Mouse (Mus musculus) forebrain, embryonic 16.5 days (tissue): Measurements from ENCODE around the gene Mturn. TPM values are rescaled to one million over a fixed set of nuclear protein-coding genes. Genes with fewer than 3 reads are reported as not detected.

Experiments
- ATAC-seq: fragments of 200-750 bp; cut with Nextera tagmentation; 2 replicates; pipeline ENCODE4 v1.8.0; 2017; ENCODE audit warnings: mild to moderate bottlenecking, moderate library complexity
- H3K27ac ChIP-seq: fragments of 300-500 bp; sonication (generic); 2 replicates; pipeline ENCODE4 v1.5.1; 2014; ENCODE audit warnings: low read length, control low read depth
- H3K27me3 ChIP-seq: fragments of 300-500 bp; sonication (generic); replicated peaks from 2 replicates; pipeline ENCODE4 v1.6.1; 2014; ENCODE audit warnings: low read length; ENCODE audit not compliant: control insufficient read depth, insufficient read depth
- H3K36me3 ChIP-seq: fragments of 300-500 bp; sonication (generic); 2 replicates; pipeline ENCODE4 v1.6.1; 2014; ENCODE audit not compliant: control insufficient read depth, insufficient read depth
- H3K4me1 ChIP-seq: fragments of 300-500 bp; sonication (generic); replicated peaks from 2 replicates; pipeline ENCODE4 v1.6.1; 2014; ENCODE audit warnings: low read length; ENCODE audit not compliant: control insufficient read depth, insufficient read depth
- H3K4me2 ChIP-seq: fragments of 300-500 bp; sonication (generic); 2 replicates; pipeline ENCODE4 v1.6.1; 2014; ENCODE audit warnings: mild to moderate bottlenecking, low read length, control low read depth
- H3K4me3 ChIP-seq: fragments of 300-500 bp; sonication (generic); replicated peaks from 2 replicates; pipeline ENCODE4 v1.5.1; 2014; ENCODE audit warnings: mild to moderate bottlenecking, low read length, control low read depth
- H3K9ac ChIP-seq: fragments of 300-500 bp; sonication (generic); replicated peaks from 2 replicates; pipeline ENCODE4 v1.6.1; 2014; ENCODE audit warnings: low read depth, low read length, control low read depth
- H3K9me3 ChIP-seq: fragments of 300-500 bp; sonication (generic); 2 replicates; pipeline ENCODE4 v1.6.1; 2016; ENCODE audit warnings: low read length; ENCODE audit not compliant: control insufficient read depth
- WGBS: fragments of 180-500 bp; shearing (Covaris S2); extraction: QIAGEN DNeasy Blood & Tissue Kit; methylation state at CpG from one replicate; pipeline ENCODE4 v1.1.7; 2014; 5-methylcytosine and 5-hydroxymethylcytosine counted together
- polyA plus RNA-seq: library from polyadenylated mRNA; unstranded; fragments of >200 nt; fragmentation: Nextera tagmentation; extraction: Ambion mirVana; gene quantifications from 2 replicates; pipeline ENCODE4 v1.2.1, GENCODE M21; 2015

The Mturn gene
- polyA plus RNA-seq, 1 experiment from 2014 or later, result 163 TPM

DNA sequence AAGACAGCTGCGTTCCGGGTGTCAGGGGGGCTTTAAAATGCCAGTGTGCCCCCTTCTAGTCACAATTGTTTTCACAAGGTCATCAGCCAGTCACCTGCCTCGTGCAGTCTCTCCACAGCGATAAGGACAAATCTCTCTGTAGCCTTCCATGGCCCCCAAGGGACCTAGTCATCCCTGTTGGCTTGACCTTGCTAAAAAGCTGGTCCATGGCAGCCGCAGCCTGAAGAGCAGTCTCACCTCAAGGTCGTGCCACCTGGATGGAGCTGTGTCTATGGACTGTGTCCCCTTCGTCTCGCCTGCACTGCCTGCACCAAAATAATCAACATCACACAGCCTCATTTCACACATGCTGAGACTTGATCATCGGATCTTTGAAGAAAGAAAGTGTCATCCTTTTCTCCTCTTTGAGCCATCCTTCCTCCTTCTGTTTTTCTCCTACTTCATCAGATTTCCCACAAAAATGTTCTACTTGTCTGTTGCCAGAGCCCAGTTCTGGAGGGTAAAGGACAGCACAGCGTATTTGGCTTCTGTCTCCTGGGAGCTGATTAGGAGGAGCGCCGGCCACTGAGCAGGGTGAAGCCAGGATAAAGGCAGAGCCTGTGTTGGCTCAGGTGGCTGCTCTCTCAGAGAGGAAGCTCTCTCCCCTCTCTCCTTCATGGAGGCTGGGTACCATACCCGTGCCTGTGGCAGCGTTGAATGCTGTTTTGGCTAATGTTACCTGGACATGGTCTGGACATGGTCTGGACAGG is 10.1 kb downstream of the Mturn start:
- no peaks in the 10 kb centered on the region for H3K4me1 ChIP-seq
- no peak overlapping the region for H3K9ac ChIP-seq
- WGBS, result 78% methylated on average over 14 of the region's 14 CpGs
- H3K36me3 ChIP-seq, result peaks cover 27% of the 10 kb centered on the region
- no peaks in the 10 kb centered on the region for H3K27me3 ChIP-seq
- H3K27ac ChIP-seq, result no peak overlapping the region
- no peaks in the 10 kb centered on the region for H3K9me3 ChIP-seq
- H3K4me2 ChIP-seq, result no peak overlapping the region
- no peak for ATAC-seq
- no peak overlapping the region for H3K4me3 ChIP-seq

DNA sequence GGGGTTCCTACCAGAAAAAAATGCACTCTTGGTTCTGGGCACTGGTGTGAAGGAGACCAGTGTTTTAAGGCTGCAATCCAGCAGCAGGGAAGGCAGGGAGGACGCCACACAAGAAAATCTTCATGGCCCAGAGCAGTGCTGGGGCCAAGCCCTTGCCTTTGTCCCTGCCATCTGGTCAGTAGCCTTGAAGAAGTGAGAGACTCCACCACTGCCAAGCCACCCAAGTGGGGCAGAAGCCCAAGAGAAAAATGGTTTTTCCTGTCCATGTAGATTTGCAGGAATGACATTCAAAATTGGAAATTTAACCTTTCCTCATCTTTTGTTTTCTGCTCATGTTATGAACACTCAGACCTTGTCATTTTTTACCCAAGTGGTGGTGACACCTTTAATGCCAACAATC is 10.8 kb downstream of the Mturn start:
- WGBS, result 70% methylated on average over 1 of the region's 1 CpGs

DNA sequence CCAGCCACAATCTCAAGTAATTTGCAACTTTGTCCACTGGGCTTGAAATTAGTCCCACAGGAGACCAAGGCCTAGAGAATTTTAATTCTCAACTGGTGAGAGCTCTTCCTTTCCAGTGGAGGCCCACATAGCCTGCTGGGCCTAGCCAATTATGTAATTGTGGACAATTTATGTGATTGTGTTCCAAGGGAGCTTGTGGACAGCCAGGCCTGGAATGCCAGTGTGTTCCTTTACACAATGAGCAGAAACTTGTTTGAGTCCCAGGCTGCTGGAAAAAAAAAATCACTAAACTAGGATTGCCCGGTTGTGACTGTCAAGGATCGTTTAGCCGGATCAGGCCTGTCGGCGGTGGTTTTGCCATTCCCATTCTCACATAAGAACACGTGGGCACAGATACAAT is 11.9 kb downstream of the Mturn start:
- Histone ChIP-seq H3K4me1 (no peaks in the 10 kb centered on the region), H3K9ac (no peak overlapping the region), H3K9me3 (no peaks in the 10 kb centered on the region), H3K27ac (no peak overlapping the region), H3K27me3 (no peaks in the 10 kb centered on the region), H3K36me3 (peaks cover 27% of the 10 kb centered on the region), H3K4me2 (no peak overlapping the region), H3K4me3 (no peak overlapping the region)
- no peak for ATAC-seq
- WGBS, result 79% methylated on average over 6 of the region's 6 CpGs

More for the DNA sequence above, 10.8 kb downstream of the Mturn start:
- Histone ChIP-seq H3K4me1 (no peaks in the 10 kb centered on the region), H3K9ac (no peak overlapping the region), H3K27ac (no peak overlapping the region), H3K4me2 (no peak overlapping the region), H3K27me3 (no peaks in the 10 kb centered on the region), H3K36me3 (peaks cover 27% of the 10 kb centered on the region), H3K9me3 (no peaks in the 10 kb centered on the region), H3K4me3 (no peak overlapping the region)
- no peak for ATAC-seq

DNA sequence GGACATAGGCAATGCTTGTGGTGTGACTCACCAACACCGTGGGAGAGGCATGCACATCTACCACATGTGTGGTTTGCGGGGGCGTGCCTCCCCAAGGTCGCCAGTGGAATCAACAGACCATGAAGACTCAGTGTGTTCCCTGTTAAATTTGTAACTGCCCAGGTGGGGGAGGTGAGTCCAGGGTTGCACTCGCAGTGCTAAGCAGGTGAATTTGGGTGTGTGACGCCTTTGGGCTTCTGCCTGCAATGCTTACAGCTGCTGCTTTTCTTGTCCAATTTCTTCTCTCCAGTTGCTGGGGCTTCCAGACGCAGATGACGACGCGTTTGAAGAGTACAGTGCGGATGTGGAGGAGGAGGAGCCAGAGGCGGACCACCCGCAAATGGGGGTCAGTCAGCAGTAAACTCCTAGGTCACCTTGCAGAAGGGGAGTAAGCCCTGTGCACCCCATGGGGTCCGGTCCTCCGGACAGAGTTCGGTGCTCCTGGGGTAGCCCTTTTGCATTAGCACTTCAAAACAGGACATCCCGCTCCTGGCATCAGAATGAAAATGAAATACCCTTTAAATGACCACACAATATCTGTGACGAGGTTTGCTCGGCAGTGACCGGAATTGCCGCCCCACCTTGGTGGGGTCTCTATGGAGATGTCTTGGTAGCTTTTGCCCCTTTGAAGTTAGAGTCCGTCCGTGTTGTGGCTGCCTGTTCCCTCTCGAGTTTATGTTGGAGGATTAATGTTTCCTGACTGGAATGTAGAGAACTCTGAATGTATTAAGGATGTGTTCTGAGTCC is 17.5 kb downstream of the Mturn start:
- peak; percentile 3; the same call in 1 of the 2 replicates for ATAC-seq
- H3K27ac ChIP-seq, result no peak overlapping the region
- WGBS, result 9% methylated on average over 24 of the region's 24 CpGs

DNA sequence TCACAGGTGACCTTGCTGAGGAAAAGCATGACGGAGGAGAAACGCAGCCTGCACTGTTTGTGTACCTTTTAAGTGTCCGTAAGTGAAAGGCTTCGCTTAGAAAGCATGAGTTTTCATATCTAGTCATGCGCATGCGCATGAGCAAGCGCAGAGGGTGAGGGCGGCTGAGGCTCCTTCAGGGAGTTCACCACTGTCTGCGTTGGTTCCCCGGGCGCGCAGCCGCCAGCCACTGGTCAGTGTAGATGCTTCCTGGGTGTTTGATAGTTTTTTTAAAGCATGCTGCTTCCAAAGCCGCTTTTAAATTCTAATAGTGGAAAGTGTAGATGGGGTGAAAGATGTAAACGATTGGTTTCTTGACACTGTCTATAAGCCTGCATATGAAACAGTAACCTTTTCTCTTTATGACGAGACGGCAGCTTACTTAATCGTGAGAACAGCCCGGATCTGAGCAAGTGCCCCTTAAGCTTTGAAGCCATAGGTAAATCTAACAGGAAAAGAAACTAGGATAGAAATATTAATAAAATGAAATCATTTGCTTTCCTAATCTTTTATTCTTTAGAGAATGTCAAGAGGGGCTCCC is 18.1 kb downstream of the Mturn start:
- no peaks in the 10 kb centered on the region for H3K27me3 ChIP-seq
- H3K9me3 ChIP-seq, result no peaks in the 10 kb centered on the region
- H3K9ac ChIP-seq, result peak overlapping the region; percentile 55
- H3K4me2 ChIP-seq, result peak overlapping the region; percentile 72
- H3K27ac ChIP-seq, result no peak overlapping the region
- peak overlapping the region; percentile 42 for H3K4me3 ChIP-seq
- H3K36me3 ChIP-seq, result peaks cover 1% of the 10 kb centered on the region; the same call in 1 of the 2 replicates
- H3K4me1 ChIP-seq, result peaks cover 39% of the 10 kb centered on the region
- WGBS, result 2% methylated on average over 19 of the region's 19 CpGs
- peak; percentile 67 for ATAC-seq

More for the DNA sequence above, 17.5 kb downstream of the Mturn start:
- Histone ChIP-seq H3K9me3 (no peaks in the 10 kb centered on the region), H3K9ac (peak overlapping the region; percentile 55), H3K27me3 (no peaks in the 10 kb centered on the region), H3K4me2 (peak overlapping the region; percentile 72), H3K36me3 (peaks cover 5% of the 10 kb centered on the region; the same call in 1 of the 2 replicates), H3K4me1 (peaks cover 32% of the 10 kb centered on the region), H3K4me3 (peak overlapping the region; percentile 42)

DNA sequence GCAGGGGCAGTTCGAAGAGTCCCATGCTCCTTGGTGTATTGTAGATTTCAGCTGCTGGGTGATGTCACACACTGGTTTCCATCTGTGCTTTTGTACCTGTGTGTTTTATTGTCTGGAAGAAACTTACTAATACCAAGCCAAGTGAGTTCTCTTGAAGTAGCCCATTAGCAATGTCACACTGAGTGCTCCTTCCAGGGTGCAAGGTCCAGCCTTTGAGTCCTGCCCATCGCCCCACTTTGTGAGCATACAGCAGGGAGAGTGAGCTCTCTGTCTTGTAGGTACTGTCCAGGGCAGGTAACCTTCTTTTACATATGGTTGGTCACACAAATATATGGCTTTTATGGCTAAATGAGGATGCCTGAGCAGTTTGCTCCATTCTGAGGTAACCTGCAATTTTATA is 19.1 kb downstream of the Mturn start:
- Histone ChIP-seq H3K27me3 (no peaks in the 10 kb centered on the region), H3K9ac (no peak overlapping the region), H3K4me3 (no peak overlapping the region), H3K27ac (no peak overlapping the region), H3K9me3 (no peaks in the 10 kb centered on the region), H3K4me2 (no peak overlapping the region), H3K4me1 (peaks cover 48% of the 10 kb centered on the region), H3K36me3 (no peaks in the 10 kb centered on the region)
- no peak for ATAC-seq
- WGBS, result 87% methylated on average over 2 of the region's 2 CpGs

DNA sequence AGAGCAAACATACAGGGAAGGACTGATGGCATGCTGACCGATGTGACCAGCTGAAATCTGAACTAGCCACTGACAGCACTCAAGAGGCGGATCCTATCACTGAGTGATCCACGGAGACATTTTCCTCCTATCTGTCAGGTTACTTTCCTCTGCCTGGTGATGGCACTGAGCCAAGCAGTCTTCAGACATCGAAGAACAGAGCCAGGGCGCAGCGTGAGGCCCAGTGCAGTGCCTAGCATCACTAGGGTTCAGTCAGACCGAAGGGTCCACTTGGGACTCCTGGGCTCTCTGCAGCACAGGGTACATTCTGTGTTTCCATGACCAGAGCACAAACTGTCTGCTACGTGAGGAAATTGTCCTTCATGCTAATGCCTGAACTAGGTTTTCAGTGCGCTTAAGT is 20.5 kb downstream of the Mturn start:
- Histone ChIP-seq H3K27ac (no peak overlapping the region), H3K4me1 (peaks cover 60% of the 10 kb centered on the region)

DNA sequence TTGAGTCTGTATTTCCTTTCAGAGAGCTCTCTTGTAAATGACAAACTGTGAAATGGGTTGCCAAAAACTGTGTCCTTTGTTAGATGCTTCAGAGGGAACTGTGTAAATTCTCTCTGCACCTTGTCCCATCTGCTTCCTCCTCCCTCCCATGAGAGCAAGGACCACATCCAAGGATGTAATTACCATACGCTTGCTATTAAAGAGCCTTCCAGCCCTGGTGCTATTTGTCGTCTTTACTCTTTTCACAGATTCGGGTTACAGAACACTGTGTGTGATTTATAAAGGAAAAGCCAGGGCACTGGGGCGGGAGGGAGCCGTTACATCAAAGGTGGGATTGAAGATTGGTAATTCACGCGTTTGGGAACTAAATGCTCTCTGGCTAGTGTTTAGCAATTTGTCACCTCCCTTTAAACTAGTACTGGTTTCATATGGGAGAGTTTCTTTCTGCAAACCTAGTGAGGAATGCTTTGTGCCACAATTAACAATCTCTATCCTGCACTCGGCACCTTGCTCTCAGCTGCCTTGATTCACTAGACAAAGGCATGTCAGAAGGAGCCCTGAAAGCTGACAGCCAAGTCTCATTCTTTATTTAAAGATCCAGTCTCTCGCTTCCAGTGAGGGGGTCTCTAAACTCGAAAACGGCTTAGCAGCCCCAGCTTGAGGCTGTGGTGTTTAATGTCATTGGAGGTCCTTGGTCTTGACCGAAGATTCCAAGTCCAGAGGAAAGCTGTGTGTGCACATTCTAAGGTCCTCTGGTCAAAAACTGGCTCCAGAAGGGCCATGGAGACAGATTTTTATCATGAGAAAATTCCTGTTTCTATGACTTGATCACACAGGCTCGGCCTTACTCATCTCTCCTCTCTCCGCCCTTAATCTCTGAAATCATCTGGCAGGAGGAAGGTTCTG is 22.5 kb downstream of the Mturn start:
- 10% methylated on average over 14 of the region's 14 CpGs for WGBS
- peak overlapping the region; percentile 40 for H3K9ac ChIP-seq
- no peaks in the 10 kb centered on the region for H3K36me3 ChIP-seq
- H3K4me2 ChIP-seq, result no peak overlapping the region
- peak; percentile 48 for ATAC-seq
- H3K27me3 ChIP-seq, result no peaks in the 10 kb centered on the region
- H3K4me1 ChIP-seq, result peaks cover 58% of the 10 kb centered on the region
- H3K4me3 ChIP-seq, result no peak overlapping the region
- H3K9me3 ChIP-seq, result no peaks in the 10 kb centered on the region
- peak overlapping the region; percentile 92 for H3K27ac ChIP-seq

More for the DNA sequence above, 20.5 kb downstream of the Mturn start:
- Histone ChIP-seq H3K4me3 (no peak overlapping the region), H3K36me3 (no peaks in the 10 kb centered on the region), H3K27me3 (no peaks in the 10 kb centered on the region), H3K9me3 (no peaks in the 10 kb centered on the region), H3K9ac (no peak overlapping the region), H3K4me2 (no peak overlapping the region)
- 60% methylated on average over 9 of the region's 9 CpGs for WGBS
- no peak for ATAC-seq
